Mouse (Mus musculus): Measurements from ENCODE around the gene Gm3468. TPM values are rescaled to one million over a fixed set of nuclear protein-coding genes. Genes with fewer than 3 reads are reported as not detected.
"Not testable (repeated sequence)": the region's sequence is repeated elsewhere in the genome, so short reads cannot be mapped to it uniquely, and the experiment has no call there.

The Gm3468 gene
- 4.9 and 5.1 TPM in 2 replicates for polyA plus RNA-seq (2015; fragmentation: Nextera tagmentation; extraction: Ambion mirVana)

DNA sequence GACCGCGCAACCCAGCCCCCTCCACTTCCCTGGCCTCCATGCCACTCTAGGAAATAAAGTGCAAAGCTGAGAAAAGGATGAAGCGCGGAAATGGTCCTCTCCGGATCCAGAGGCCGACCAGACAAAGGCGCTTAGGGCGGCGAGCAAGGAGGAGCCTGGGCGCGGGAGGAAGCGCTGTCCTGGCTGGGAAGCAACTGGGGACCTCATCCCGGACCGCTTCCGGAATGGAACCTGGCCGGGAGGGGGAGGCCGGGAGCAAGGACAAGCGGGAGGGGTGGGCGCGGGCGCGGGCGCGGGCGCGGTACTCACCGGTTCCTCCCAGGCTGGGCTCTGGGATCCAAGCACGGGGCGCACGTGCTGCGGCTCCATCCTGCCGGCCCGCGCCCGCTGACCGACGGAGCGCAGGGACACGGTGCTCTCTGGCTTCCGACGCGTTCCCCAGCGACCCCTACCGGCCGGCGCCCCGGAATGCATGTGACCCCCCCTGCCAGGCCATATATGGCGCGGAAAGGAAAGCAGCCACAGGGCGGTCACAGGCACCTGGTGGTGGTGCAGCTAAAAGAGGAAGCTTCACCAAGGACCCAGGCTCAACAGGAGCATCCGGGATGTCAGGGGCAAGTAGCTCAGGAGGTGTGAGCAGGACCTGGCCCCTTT, at the start of gene Gm3468:
Gene Gm3468, minus strand, starts transcription at position 394 of the 654 bp plus-strand sequence.
- H3K4me1 ChIP-seq (ENCODE audit: control insufficient read depth, insufficient read depth, low read depth, low read length); H3K9me3 ChIP-seq (ENCODE audit: control insufficient read depth, low read length); H3K27me3 ChIP-seq (replicated peaks; ENCODE audit: control insufficient read depth, insufficient read depth, low read length); H3K27ac ChIP-seq (ENCODE audit: low read depth, low read length); H3K36me3 ChIP-seq (ENCODE audit: control insufficient read depth, insufficient read depth, low read length): not testable (repeated sequence)
- WGBS, result 0% methylated on average over 33 of the region's 51 CpGs
- H3K4me2 ChIP-seq (ENCODE audit: low read length), result peak within 1 kb of the TSS; percentile 50
- peak; percentile 93 for ATAC-seq
- H3K9ac ChIP-seq (ENCODE audit: low read depth, low read length), result peak within 1 kb of the TSS; percentile 50
- peak within 1 kb of the TSS; percentile 41 for H3K4me3 ChIP-seq (ENCODE audit: low read length)

DNA sequence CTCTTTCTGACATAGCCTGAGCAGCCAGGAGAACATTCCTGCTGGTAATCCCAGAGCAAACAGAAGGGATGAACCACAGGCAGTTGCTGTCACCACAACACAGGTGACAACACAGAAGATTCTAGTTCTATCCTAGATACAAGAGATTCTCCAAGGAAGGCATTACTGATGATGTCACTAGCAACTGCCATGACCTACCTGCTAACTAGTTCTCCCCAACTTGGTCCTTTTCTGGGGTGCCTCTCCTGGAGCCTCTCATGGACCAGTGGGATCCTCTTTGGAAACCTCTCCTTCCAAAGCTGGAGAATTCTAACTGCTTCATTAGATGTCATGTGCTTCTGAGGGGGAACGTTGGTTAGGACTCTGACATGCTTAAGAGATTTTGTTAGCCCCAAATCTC, 17.2 kb upstream of the Gm3468 start, which contains the start of gene Gm3476:
Gene Gm3476, minus strand, starts transcription at position 101 of the 400 bp plus-strand sequence.
- not testable (repeated sequence) for H3K9ac ChIP-seq (ENCODE audit: low read depth, low read length); H3K27ac ChIP-seq (ENCODE audit: low read depth, low read length); H3K27me3 ChIP-seq (replicated peaks; ENCODE audit: control insufficient read depth, insufficient read depth, low read length); ATAC-seq; H3K4me1 ChIP-seq (ENCODE audit: control insufficient read depth, insufficient read depth, low read depth, low read length); H3K4me3 ChIP-seq (ENCODE audit: low read length); H3K36me3 ChIP-seq (ENCODE audit: control insufficient read depth, insufficient read depth, low read length); H3K4me2 ChIP-seq (ENCODE audit: low read length); H3K9me3 ChIP-seq (ENCODE audit: control insufficient read depth, low read length)
- no CpG with 5 or more reads among the region's 1 CpGs for WGBS

DNA sequence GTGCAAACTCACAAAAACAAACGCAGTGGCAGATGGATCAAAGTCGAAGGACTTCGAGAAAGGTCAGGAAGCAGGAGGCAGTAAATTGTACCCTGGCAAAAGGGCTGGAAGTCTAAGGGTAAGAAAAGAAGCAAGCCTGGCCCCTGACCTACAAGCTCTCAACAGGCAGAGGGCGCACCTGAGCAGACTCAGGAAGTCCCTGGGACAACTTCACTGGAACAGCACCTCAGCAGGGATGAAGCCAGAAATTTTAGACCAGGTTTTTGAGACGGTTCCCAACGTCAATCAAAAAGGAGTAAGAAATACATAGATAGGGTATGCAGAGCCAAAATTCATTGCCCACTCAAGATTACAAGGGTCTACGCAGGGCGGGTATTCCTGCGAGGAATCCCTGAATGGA, 965 bp downstream of the Gm3468 start:
- not testable (repeated sequence) for H3K4me1 ChIP-seq (ENCODE audit: control insufficient read depth, insufficient read depth, low read depth, low read length); H3K27ac ChIP-seq (ENCODE audit: low read depth, low read length); H3K9ac ChIP-seq (ENCODE audit: low read depth, low read length); H3K9me3 ChIP-seq (ENCODE audit: control insufficient read depth, low read length); ATAC-seq; H3K36me3 ChIP-seq (ENCODE audit: control insufficient read depth, insufficient read depth, low read length); H3K27me3 ChIP-seq (replicated peaks; ENCODE audit: control insufficient read depth, insufficient read depth, low read length)
- Histone ChIP-seq H3K4me3 (ENCODE audit: low read length) (peak overlapping the region; percentile 41), H3K4me2 (ENCODE audit: low read length) (peak overlapping the region; percentile 50)
- 14% methylated on average over 8 of the region's 9 CpGs for whole genome bisulfite sequencing

DNA sequence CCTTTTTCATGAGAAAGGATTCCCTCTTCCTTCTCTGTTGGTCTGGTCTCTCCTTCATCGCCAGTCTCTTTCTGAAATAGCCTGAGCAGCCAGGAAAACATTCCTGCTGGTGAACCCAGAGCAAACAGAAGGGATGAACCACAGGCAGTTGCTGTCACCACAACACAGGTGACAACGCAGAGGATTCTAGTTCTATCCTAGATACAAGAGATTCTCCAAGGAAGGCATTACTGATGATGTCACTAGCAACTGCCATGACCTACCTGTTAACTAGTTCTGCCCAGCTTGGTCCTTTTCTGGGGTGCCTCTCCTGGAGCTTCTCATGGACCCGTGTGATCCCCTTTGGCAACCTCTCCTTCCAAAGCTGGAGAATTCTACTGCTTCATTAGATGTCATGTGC, 14.6 kb downstream of the Gm3468 start, which contains the start of gene Gm8206:
Gene Gm8206, minus strand, starts transcription at position 101 of the 400 bp plus-strand sequence.
- H3K27ac ChIP-seq (ENCODE audit: low read depth, low read length); H3K9ac ChIP-seq (ENCODE audit: low read depth, low read length); H3K27me3 ChIP-seq (replicated peaks; ENCODE audit: control insufficient read depth, insufficient read depth, low read length); H3K4me1 ChIP-seq (ENCODE audit: control insufficient read depth, insufficient read depth, low read depth, low read length); ATAC-seq; H3K4me2 ChIP-seq (ENCODE audit: low read length); H3K36me3 ChIP-seq (ENCODE audit: control insufficient read depth, insufficient read depth, low read length); H3K4me3 ChIP-seq (ENCODE audit: low read length); H3K9me3 ChIP-seq (ENCODE audit: control insufficient read depth, low read length): not testable (repeated sequence)
- WGBS, result 83% methylated on average over 2 of the region's 3 CpGs

DNA sequence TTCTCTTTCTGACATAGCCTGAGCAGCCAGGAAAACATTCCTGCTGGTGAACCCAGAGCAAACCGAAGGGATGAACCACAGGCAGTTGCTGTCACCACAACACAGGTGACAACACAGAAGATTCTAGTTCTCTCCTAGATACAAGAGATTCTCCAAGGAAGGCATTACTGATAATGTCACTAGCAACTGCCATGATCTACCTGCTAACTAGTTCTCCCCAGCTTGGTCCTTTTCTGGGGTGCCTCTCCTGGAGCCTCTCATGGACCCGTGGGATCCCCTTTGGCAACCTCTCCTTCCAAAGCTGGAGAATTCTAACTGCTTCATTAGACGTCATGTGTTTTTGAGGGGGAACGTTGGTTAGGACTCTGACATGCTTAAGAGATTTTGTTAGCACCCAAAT, 50.3 kb downstream of the Gm3468 start, which contains the start of gene Gm6337:
Gene Gm6337, minus strand, starts transcription at position 101 of the 400 bp plus-strand sequence.
- H3K9me3 ChIP-seq (ENCODE audit: control insufficient read depth, low read length); H3K4me1 ChIP-seq (ENCODE audit: control insufficient read depth, insufficient read depth, low read depth, low read length); ATAC-seq; H3K4me2 ChIP-seq (ENCODE audit: low read length); H3K9ac ChIP-seq (ENCODE audit: low read depth, low read length); H3K4me3 ChIP-seq (ENCODE audit: low read length); H3K27me3 ChIP-seq (replicated peaks; ENCODE audit: control insufficient read depth, insufficient read depth, low read length); H3K36me3 ChIP-seq (ENCODE audit: control insufficient read depth, insufficient read depth, low read length); H3K27ac ChIP-seq (ENCODE audit: low read depth, low read length): not testable (repeated sequence)
- WGBS, result 75% methylated on average over 2 of the region's 4 CpGs

Other genes with a start within 250 kb of the Gm3468 start
- gene Gm8237, start 228.3 kb downstream of the Gm3468 start, polyA plus RNA-seq (2015; fragmentation: Nextera tagmentation; extraction: Ambion mirVana), result 1.7 and 2.3 TPM in 2 replicates
- 4.1 and 5.5 TPM in 2 replicates for gene Gm3248, start 146.9 kb downstream of the Gm3468 start, polyA plus RNA-seq (2015; fragmentation: Nextera tagmentation; extraction: Ambion mirVana)
- gene Gm3453, start 129.5 kb downstream of the Gm3468 start, polyA plus RNA-seq (2015; fragmentation: Nextera tagmentation; extraction: Ambion mirVana), result not detected in 2 replicates
- gene Gm6337, start 50.4 kb downstream of the Gm3468 start, polyA plus RNA-seq (2015; fragmentation: Nextera tagmentation; extraction: Ambion mirVana), result 0.16 TPM in 1 of 2 replicates, not detected in the other
- gene Gm8206, start 14.7 kb downstream of the Gm3468 start, polyA plus RNA-seq (2015; fragmentation: Nextera tagmentation; extraction: Ambion mirVana), result 6.1 and 9.0 TPM in 2 replicates
- not detected in 2 replicates for gene Gm3476, start 17.1 kb upstream of the Gm3468 start, polyA plus RNA-seq (2015; fragmentation: Nextera tagmentation; extraction: Ambion mirVana)
- not detected in 2 replicates for gene Gm21560, start 110.6 kb upstream of the Gm3468 start, polyA plus RNA-seq (2015; fragmentation: Nextera tagmentation; extraction: Ambion mirVana)
- gene Gm3411, start 178.6 kb upstream of the Gm3468 start, polyA plus RNA-seq (2015; fragmentation: Nextera tagmentation; extraction: Ambion mirVana), result 10.7 and 10.8 TPM in 2 replicates
- gene Gm21103, start 196.2 kb upstream of the Gm3468 start, polyA plus RNA-seq (2015; fragmentation: Nextera tagmentation; extraction: Ambion mirVana), result not detected in 2 replicates
- gene Gm3618, start 235.0 kb upstream of the Gm3468 start, polyA plus RNA-seq (2015; fragmentation: Nextera tagmentation; extraction: Ambion mirVana), result not detected in 2 replicates

All from hindbrain, embryonic 16.5 days (tissue).